Mouse (Mus musculus) neutrophil, adult 83 days (primary cell): ENCODE measurements around the gene Zfp488. TPM values are rescaled to one million over a fixed set of nuclear protein-coding genes. Genes with fewer than 3 reads are reported as not detected.

Experiments used
- total RNA-seq, 2 experiments: library from RNA; stranded (reverse); gene quantifications; one replicate each; pipeline ENCODE4 v1.2.4; 2023

Gene Zfp488
- under 1 TPM in 1 of 2 experiments, not detected in 1; 0.11 TPM for total RNA-seq

DNA sequence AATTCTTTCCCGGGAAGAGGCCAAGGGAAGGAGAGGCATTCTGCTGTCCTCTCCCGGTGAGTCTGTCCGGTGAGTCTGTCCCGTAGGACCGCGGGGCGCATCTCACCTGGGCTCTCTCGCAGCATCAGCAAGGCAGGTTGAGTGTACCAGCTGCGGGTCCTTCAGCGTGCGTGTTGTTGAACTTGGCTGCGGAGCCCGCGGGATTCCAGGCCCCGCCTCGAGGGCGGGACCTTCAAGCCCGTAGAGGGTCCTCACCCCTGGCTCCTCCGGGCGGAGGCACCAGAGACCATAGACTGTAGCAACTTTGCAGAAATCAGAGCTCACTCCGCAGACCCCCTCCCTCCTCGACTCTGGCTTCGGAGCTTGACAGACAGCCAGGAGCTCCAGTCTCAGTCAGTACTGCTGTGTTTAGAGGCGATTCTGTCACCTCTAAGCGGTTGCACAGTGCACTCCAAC, at the start of gene Zfp488:
TSS of gene Zfp488 (minus strand) at position 161 of the 456 bp plus-strand sequence.

DNA sequence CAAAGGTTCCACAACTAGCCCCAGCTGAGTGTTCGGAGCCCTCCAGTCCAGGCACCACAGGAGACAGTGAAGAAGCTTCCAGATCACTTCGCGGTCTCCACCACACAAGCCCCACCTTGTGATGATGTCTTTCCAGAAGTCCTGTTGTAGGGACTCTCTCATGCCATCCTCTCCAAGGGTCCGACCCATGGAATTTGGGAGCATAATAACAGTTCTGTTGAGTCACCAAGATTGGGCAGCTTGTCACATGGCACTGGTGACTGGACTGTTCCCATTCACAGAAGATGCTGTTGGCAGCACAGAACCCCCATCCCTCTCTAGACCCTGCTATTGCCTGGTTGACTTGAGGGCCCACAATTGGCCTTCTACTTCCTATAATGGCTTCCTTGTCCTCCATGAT, 37.8 kb upstream of the Zfp488 start, which contains the start of gene Gm5460:
TSS of gene Gm5460 (plus strand) at position 378 of the 400 bp plus-strand sequence.

DNA sequence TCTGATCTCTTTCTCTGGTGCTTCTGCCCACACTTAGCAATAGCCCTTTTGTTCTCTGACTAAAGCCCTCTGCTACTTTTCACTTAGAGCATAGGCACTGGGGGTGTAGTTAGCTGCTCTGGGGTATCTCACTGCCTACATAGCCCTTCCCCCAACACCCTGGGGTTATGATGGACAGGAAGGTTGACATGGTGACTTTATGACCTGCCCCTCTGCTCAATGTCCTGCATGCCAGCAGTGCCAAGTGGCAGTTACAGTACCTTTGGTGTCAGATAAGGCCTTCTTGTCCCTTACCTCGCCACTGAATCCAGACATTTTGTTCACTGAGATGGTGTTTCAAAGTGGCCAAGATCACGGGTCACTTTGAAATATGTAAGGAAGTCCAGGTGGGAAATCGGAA, 36.5 kb upstream of the Zfp488 start, which contains the start of gene Gm30083:
TSS of gene Gm30083 (minus strand) at position 120 of the 400 bp plus-strand sequence.

DNA sequence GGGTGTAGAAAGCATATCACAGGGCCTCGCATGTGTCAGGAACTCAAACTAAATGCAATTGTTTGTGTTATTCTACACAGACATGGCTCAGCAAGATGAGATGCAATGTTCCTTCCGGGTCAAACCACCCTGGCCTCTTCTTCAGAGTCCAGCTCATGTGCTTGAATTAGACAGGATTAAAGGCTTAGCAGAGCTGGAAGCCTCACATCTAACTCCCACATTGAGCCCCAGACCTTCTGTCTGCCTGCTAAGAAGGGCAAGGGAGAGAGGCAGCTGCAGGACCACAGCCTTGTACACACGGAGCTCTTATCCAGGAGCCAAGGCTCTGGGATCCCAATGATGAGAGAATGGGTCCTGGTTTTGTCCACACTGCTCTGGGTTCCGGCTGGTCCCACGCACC, 24.8 kb downstream of the Zfp488 start, which contains the start of gene Rbp3:
TSS of gene Rbp3 (plus strand) at position 243 of the 400 bp plus-strand sequence.

DNA sequence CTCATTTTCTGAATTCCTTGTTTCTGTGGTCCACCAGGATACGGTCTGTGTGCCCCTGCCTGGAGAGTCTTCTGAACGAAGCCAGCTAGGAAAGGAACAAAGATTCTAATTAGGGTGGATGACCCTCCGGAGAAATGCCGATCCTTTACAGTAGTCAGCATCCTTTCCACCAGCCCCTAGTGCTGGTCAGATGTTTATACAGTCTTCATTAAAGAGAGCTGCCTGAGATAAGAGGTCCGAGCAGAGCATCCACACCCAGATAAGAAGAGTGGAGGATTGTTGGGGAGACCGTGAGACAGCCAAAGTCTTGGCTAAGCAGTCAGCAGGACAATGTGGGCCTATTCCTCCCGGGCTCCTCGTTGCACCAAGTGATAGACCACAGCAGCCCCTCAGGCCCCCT, 37.8 kb downstream of the Zfp488 start, which contains the start of gene Gdf2:
TSS of gene Gdf2 (plus strand) at position 301 of the 400 bp plus-strand sequence.

DNA sequence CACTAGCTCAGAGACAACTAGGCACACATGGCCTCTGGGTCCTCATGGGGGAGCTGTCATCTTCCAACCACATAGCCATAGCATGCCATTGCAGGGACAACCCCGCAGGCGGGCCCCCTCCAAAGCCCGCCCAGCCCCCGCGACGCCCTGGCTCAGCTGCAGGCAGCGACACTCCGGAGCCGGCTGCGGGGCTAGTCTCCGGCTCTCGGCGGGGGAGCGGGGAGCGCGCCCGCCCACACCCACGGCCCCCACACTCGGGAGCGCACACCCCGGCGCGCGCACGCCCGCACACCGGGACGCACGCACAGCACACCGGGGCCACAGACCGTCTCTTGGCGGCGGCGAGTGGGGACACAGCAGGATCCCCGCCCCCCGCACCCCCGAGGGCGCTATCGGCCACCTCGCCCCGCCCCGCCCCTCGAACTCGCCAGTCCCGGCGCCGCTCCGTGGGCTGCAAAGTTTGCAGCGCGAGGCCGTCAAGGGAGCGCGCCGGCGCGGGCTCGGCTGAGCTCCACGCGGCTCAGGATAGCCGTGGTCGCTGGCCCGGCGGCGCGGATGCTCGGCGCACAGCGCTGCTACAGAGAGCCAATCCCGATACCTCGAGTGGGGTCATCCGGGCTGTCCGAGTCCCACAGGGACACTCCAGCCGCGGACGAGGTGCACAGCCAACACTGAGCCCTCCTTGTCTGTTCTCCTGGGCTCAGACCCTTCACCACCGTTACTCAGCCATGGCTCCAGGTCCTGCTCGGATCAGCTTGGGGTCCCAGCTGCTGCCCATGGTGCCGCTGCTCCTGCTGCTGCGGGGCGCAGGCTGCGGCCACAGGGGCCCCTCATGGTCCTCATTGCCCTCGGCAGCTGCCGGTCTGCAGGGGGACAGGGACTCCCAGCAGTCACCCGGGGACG, 55.1 kb downstream of the Zfp488 start, which contains the start of gene Gdf10:
TSS of gene Gdf10 (plus strand) at position 420 of the 903 bp plus-strand sequence.

Other genes with a start within 250 kb of the Zfp488 start
- not detected for gene Gdf10, start 55.2 kb downstream of the Zfp488 start, total RNA-seq
- gene Gdf2, start 37.7 kb downstream of the Zfp488 start, total RNA-seq = not detected
- not detected for gene Rbp3, start 24.8 kb downstream of the Zfp488 start, total RNA-seq
- not detected for gene Gm30083, start 36.4 kb upstream of the Zfp488 start, total RNA-seq
- gene Gm5460, start 38.0 kb upstream of the Zfp488 start, total RNA-seq = not detected
- not detected for gene Antxrl, start 73.9 kb upstream of the Zfp488 start, total RNA-seq
- gene Anxa8, start 107.2 kb upstream of the Zfp488 start, total RNA-seq = not detected
- not detected for gene A630023A22Rik, start 124.0 kb upstream of the Zfp488 start, total RNA-seq
- not detected for gene Npy4r, start 173.7 kb upstream of the Zfp488 start, total RNA-seq
- not detected for gene Gprin2, start 222.9 kb upstream of the Zfp488 start, total RNA-seq
- gene Syt15, start 240.8 kb upstream of the Zfp488 start, total RNA-seq = not detected